Mouse (Mus musculus) WW6 (cell line): Measurements from ENCODE around the gene Spryd3.
A peak's percentile ranks its signal among the peaks of the same experiment; 100 is the strongest.

Experiments used
- DNase-seq: peaks from one replicate; pipeline ENCODE4 v3.0.0-alpha.2; 2013; ENCODE audit warnings: low read depth, low spot score

Spryd3 gene

GRCm38 (mm10) chr15:102114651-102115260, 21.3 kb downstream of the Spryd3 start:
- no peak for DNase-seq

GRCm38 (mm10) chr15:102113674-102114073, 22.4 kb downstream of the Spryd3 start:
- no peak for DNase-seq

GRCm38 (mm10) chr15:102112827-102113226, 23.2 kb downstream of the Spryd3 start:
- DNase-seq: no peak

GRCm38 (mm10) chr15:102112181-102112580, 23.9 kb downstream of the Spryd3 start:
- no peak for DNase-seq

- DNase-seq: no peak
Measured at GRCm38 (mm10) chr15:102111495-102111829, 24.6 kb downstream of the Spryd3 start.

GRCm38 (mm10) chr15:102110701-102111494, 25.1 kb downstream of the Spryd3 start:
- no peak for DNase-seq

GRCm38 (mm10) chr15:102110271-102110670, 25.8 kb downstream of the Spryd3 start:
- no peak for DNase-seq

- peak; percentile 67 for DNase-seq
Measured at GRCm38 (mm10) chr15:102108651-102109525, 27.1 kb downstream of the Spryd3 start.

GRCm38 (mm10) chr15:102107689-102108573, 28.1 kb downstream of the Spryd3 start:
- peak; percentile 45 for DNase-seq

GRCm38 (mm10) chr15:102106754-102107456, 29.1 kb downstream of the Spryd3 start:
- peak; percentile 29 for DNase-seq

- peak; percentile 31 for DNase-seq
Measured at GRCm38 (mm10) chr15:102105764-102106730, 30.0 kb downstream of the Spryd3 start.

GRCm38 (mm10) chr15:102105360-102105759, 30.7 kb downstream of the Spryd3 start:
- DNase-seq: no peak

- no peak for DNase-seq
Measured at GRCm38 (mm10) chr15:102103947-102104555, 32.0 kb downstream of the Spryd3 start.

- DNase-seq: no peak
Measured at GRCm38 (mm10) chr15:102103371-102103946, 32.6 kb downstream of the Spryd3 start.

- DNase-seq: no peak
Measured at GRCm38 (mm10) chr15:102102548-102103121, 33.4 kb downstream of the Spryd3 start.

GRCm38 (mm10) chr15:102101672-102102541, 34.1 kb downstream of the Spryd3 start:
- no peak for DNase-seq

- DNase-seq: no peak
Measured at GRCm38 (mm10) chr15:102100996-102101671, 34.9 kb downstream of the Spryd3 start.
